Comparison of ENCODE assay signal across 8 mouse cellular contexts in the genomic region with DNA sequence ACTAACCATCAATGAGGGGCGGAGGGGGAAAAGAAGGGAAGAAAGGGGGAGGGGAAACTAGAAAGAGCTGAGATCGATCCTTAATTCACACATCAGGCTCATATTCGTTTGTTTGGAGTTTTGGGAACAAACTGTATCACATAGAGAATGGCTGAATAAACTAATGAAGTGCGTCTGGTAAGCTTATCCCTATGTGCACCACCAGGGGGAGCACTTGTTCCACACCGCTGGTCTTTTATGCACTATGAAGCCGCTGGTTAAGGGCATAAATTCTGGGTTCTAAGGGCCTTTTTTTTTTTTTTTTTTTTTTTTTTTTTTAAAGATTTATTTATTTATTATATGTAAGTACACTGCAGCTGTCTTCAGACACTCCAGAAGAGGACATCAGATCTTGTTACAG. TPM values are rescaled to one million over a fixed set of nuclear protein-coding genes. Genes with fewer than 3 reads are reported as not detected.
DNase-seq lines count a peak whose midpoint lies in the region; ATAC-seq and TF ChIP-seq lines count a peak whose summit lies in the region.

No protein-coding gene starts in this region.

- no peaks in the 10 kb centered on the region for H3K36me3 ChIP-seq in thymus, adult 2 months (ENCODE audit: control insufficient read depth, insufficient read depth, low read length)
- no peaks in the 10 kb centered on the region for H3K36me3 ChIP-seq in embryonic facial prominence, embryonic 14.5 days (ENCODE audit: control insufficient read depth, insufficient read depth, low read length)
- no peaks in the 10 kb centered on the region for H3K36me3 ChIP-seq in hindbrain, embryonic 12.5 days
- H3K36me3 ChIP-seq in limb, embryonic 13.5 days = no peaks in the 10 kb centered on the region

- no peak for TF ChIP-seq CTCF in thymus, adult 2 months (IDR thresholded peaks at IDR 0.05; ENCODE audit: borderline replicate concordance, control insufficient read depth, extremely low read depth, insufficient read depth, low read length, poor library complexity)

- WGBS in thymus, adult 2 months = 14% methylated on average over 6 of the region's 6 CpGs
- WGBS in embryonic facial prominence, embryonic 14.5 days = 13% methylated on average over 6 of the region's 6 CpGs
- WGBS in hindbrain, embryonic 12.5 days = 23% methylated on average over 6 of the region's 6 CpGs
- WGBS in limb, embryonic 13.5 days = 13% methylated on average over 6 of the region's 6 CpGs

- no peaks in the 10 kb centered on the region for H3K27me3 ChIP-seq in thymus, adult 2 months (ENCODE audit: control insufficient read depth, insufficient read depth, low read length)
- H3K27me3 ChIP-seq in embryonic facial prominence, embryonic 14.5 days (replicated peaks; ENCODE audit: control insufficient read depth, insufficient read depth, low read length) = no peaks in the 10 kb centered on the region
- no peaks in the 10 kb centered on the region for H3K27me3 ChIP-seq in hindbrain, embryonic 12.5 days
- 0 out of 2 replicates have a peak, but pooled peaks cover 3% of the 10 kb centered on the region for H3K27me3 ChIP-seq in limb, embryonic 13.5 days

- DNase-seq in thymus, adult 2 months = peak; percentile 62
- DNase-seq in thymus, adult 18-20 months = no peak
- peak; percentile 73 to 80 for DNase-seq in adrenal gland, postnatal 36 days
- peak; percentile 89 for DNase-seq in embryonic facial prominence, embryonic 14.5 days (ENCODE audit: low spot score)
- peak; percentile 25 for DNase-seq in yolk sac, embryonic 10.5 days (ENCODE audit: low spot score)

- no peak overlapping the region for H3K9ac ChIP-seq in embryonic facial prominence, embryonic 14.5 days (ENCODE audit: low read depth, low read length)
- H3K9ac ChIP-seq in hindbrain, embryonic 12.5 days = no peak overlapping the region
- H3K9ac ChIP-seq in limb, embryonic 13.5 days = no peak overlapping the region

- H3K4me3 ChIP-seq in thymus, adult 2 months (ENCODE audit: control insufficient read depth, insufficient read depth, low read length) = no peak overlapping the region
- no peak overlapping the region for H3K4me3 ChIP-seq in embryonic facial prominence, embryonic 14.5 days (ENCODE audit: low read depth, low read length)
- H3K4me3 ChIP-seq in hindbrain, embryonic 12.5 days = no peak overlapping the region
- no peak overlapping the region for H3K4me3 ChIP-seq in limb, embryonic 13.5 days

- H3K4me2 ChIP-seq in embryonic facial prominence, embryonic 14.5 days (ENCODE audit: low read depth, low read length) = no peak overlapping the region
- no peak overlapping the region for H3K4me2 ChIP-seq in hindbrain, embryonic 12.5 days (replicated peaks)
- H3K4me2 ChIP-seq in limb, embryonic 13.5 days (replicated peaks) = no peak overlapping the region

- H3K9me3 ChIP-seq in embryonic facial prominence, embryonic 14.5 days (ENCODE audit: control insufficient read depth, low read length) = no peaks in the 10 kb centered on the region
- no peaks in the 10 kb centered on the region for H3K9me3 ChIP-seq in hindbrain, embryonic 12.5 days (replicated peaks)
- no peaks in the 10 kb centered on the region for H3K9me3 ChIP-seq in limb, embryonic 13.5 days

- ATAC-seq in embryonic facial prominence, embryonic 14.5 days (ENCODE audit: low read depth) = peak; percentile 61
- 0 out of 2 replicates have a peak, but pooled peaks have one; percentile 39 for ATAC-seq in hindbrain, embryonic 12.5 days (ENCODE audit: low FRiP score)
- ATAC-seq in limb, embryonic 13.5 days (ENCODE audit: low FRiP score, low read depth) = peak; percentile 71; the same call in 1 of the 2 replicates
- ATAC-seq in monocyte, adult 5-6 weeks (replicated peaks; ENCODE audit: insufficient number of reproducible peaks, low FRiP score, low TSS enrichment, poor library complexity, severe bottlenecking) = peak; percentile 72

- no peak for TF ChIP-seq POLR2A in thymus, adult 2 months (IDR thresholded peaks at IDR 0.05; ENCODE audit: control insufficient read depth, extremely low read depth, insufficient read depth, low read length, poor library complexity)

- H3K27ac ChIP-seq in thymus, adult 2 months (ENCODE audit: control insufficient read depth, insufficient read depth, low read length) = no peak overlapping the region
- H3K27ac ChIP-seq in embryonic facial prominence, embryonic 14.5 days (replicated peaks; ENCODE audit: low read depth, low read length) = no peak overlapping the region
- H3K27ac ChIP-seq in hindbrain, embryonic 12.5 days = no peak overlapping the region
- H3K27ac ChIP-seq in limb, embryonic 13.5 days = no peak overlapping the region

- no peaks in the 10 kb centered on the region for H3K4me1 ChIP-seq in thymus, adult 2 months (replicated peaks; ENCODE audit: control insufficient read depth, insufficient read depth, low read length)
- peaks cover 6% of the 10 kb centered on the region; the same call in 1 of the 2 replicates for H3K4me1 ChIP-seq in embryonic facial prominence, embryonic 14.5 days (ENCODE audit: control insufficient read depth, insufficient read depth, low read length)
- peaks cover 9% of the 10 kb centered on the region; the same call in 1 of the 2 replicates for H3K4me1 ChIP-seq in hindbrain, embryonic 12.5 days
- peaks cover 15% of the 10 kb centered on the region for H3K4me1 ChIP-seq in limb, embryonic 13.5 days

RNA-seq across cellular contexts. Expression of a gene that starts 18.3 kb away (rescaled TPM):
- 67.2 and 69.6 TPM in 2 replicates for polyA plus RNA-seq in thymus, adult 2 months (2012; rRNA removed)
- total RNA-seq in adrenal gland, postnatal 36 days (2021) = 100 to 1,000 TPM; 205 to 213 TPM
- 47.8 and 48.0 TPM in 2 replicates for polyA plus RNA-seq in embryonic facial prominence, embryonic 14.5 days (2014; fragmentation: Nextera tagmentation; extraction: Ambion mirVana)
- 50.3 and 52.4 TPM in 2 replicates for polyA plus RNA-seq in hindbrain, embryonic 12.5 days (2016; fragmentation: Nextera tagmentation; extraction: Ambion mirVana)
- 42.7 and 43.3 TPM in 2 replicates for polyA plus RNA-seq in limb, embryonic 13.5 days (2015; fragmentation: Nextera tagmentation; extraction: Ambion mirVana)
- total RNA-seq in monocyte, adult 5-6 weeks (2017) = 205 to 262 TPM (median 212 TPM) in 3 replicates

RNA-seq across cellular contexts. Expression of a gene that starts 22.2 kb away (rescaled TPM):
- 0.78 and 0.98 TPM in 2 replicates for polyA plus RNA-seq in thymus, adult 2 months (2012; rRNA removed)
- 1 to 10 TPM; 4.3 to 7.3 TPM for total RNA-seq in adrenal gland, postnatal 36 days (2021)
- polyA plus RNA-seq in embryonic facial prominence, embryonic 14.5 days (2014; fragmentation: Nextera tagmentation; extraction: Ambion mirVana) = 3.1 and 4.3 TPM in 2 replicates
- polyA plus RNA-seq in hindbrain, embryonic 12.5 days (2016; fragmentation: Nextera tagmentation; extraction: Ambion mirVana) = 14.1 and 14.3 TPM in 2 replicates
- 2.9 and 3.0 TPM in 2 replicates for polyA plus RNA-seq in limb, embryonic 13.5 days (2015; fragmentation: Nextera tagmentation; extraction: Ambion mirVana)
- total RNA-seq in monocyte, adult 5-6 weeks (2017) = 0.67 to 5.1 TPM (median 0.68 TPM) in 3 replicates

RNA-seq across cellular contexts. Expression of a gene that starts 37.0 kb away (rescaled TPM):
- polyA plus RNA-seq in thymus, adult 2 months (2012; rRNA removed) = 41.3 and 41.9 TPM in 2 replicates
- 10 to 100 TPM; 34.8 to 46.9 TPM for total RNA-seq in adrenal gland, postnatal 36 days (2021)
- 53.5 and 59.4 TPM in 2 replicates for polyA plus RNA-seq in embryonic facial prominence, embryonic 14.5 days (2014; fragmentation: Nextera tagmentation; extraction: Ambion mirVana)
- polyA plus RNA-seq in hindbrain, embryonic 12.5 days (2016; fragmentation: Nextera tagmentation; extraction: Ambion mirVana) = 53.1 and 55.5 TPM in 2 replicates
- polyA plus RNA-seq in limb, embryonic 13.5 days (2015; fragmentation: Nextera tagmentation; extraction: Ambion mirVana) = 63.1 and 65.4 TPM in 2 replicates
- total RNA-seq in monocyte, adult 5-6 weeks (2017) = 4.0 to 11.8 TPM (median 9.0 TPM) in 3 replicates

Comparison
In these comparisons a context has a peak if more than half of its experiments do, and no peak if none do; other contexts are left out.
1. DNase-seq: peak in thymus, adult 2 months (single experiment), adrenal gland, postnatal 36 days (2 of 2), embryonic facial prominence, embryonic 14.5 days (single experiment) and yolk sac, embryonic 10.5 days (single experiment); none in thymus, adult 18-20 months (0 of 2).
2. Peak in every context shown above with its lines, with median percentiles within 50 percentile points of each other: ATAC-seq.